Mouse (Mus musculus): Measurements from ENCODE around the gene Mapk11.

Mapk11 gene

DNA sequence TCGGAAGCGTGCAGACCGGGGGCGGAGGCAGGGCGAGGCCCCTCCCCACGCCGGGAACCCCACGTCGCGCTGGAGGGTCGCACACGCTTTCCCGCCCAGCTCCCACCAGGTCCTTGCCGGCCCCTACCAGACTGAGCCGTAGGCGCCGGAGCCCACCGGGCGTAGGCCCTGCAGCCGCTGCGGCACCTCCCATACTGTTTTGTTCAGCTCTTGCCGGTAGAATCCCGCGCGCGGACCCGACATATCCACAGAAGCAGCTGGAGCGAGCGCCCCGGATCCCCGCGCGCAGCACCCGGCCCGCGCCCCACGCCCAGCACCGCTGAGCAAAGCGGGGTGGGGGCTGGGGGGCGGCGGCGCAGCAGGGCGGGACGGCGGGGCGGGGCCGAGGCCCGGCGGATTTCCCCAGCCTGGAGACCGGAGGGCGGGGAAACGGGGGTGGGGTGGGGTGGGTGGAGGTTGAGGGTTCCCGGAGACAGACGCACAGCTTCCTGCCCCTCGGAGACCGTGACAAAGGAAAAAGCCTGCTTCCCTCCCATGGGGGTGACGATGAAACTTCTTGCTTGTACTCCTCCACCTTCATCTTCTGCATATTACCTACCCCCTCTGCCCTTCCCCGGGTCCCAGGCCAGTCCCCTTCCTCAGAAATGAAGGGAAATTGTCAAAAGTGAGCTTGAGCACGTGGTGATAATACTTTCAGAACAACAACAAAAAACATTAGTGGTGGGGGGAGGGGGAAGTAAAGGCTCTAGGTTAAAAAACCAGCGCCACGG, at the start of gene Mapk11:
TSS of gene Mapk11 (minus strand) at position 358 of the 770 bp plus-strand sequence.
- no peak for DNase-seq (ENCODE audit: low read depth, low spot score)

DNA sequence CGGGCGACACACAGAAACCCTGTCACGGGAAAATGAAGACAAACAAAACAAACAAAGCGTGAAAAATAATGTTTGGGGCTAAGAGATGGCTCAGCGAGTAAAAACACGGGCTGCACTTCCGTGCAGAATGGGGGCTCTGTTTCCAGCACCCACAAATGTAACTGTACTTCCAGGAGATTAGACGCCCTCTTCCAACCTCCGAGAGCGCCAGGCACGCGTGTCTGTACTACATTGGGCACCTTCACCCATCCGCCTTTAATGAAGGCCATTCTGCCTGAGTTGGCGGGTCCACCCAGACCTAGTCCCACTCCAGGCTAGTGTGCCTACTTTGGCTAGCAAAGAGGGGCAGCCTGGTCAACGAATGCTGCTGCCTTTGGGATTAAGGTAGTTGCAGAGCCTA, 47.6 kb upstream of the Mapk11 start:
- no peak for DNase-seq (ENCODE audit: low read depth, low spot score)

DNA sequence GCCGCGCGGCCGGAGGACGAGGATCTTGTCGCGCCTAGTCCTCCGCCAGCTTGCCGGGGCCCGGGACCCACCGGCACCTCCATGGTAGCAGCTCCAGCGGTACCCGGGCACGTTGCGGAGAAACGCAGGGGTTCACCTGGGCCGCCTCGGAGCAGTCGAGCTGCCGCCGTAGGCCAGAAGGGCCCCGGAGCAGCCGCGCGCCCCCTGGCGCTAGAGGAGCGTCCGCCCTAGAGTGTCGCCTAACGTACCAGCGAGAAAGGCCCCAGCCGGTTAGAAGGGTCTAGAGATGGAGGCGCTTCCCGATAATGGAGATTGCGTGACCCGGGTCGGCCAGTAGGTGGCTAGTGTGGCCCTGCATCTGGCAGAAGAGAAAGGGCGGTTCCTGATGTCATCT, 46.9 kb upstream of the Mapk11 start, which contains the start of gene Dennd6b:
TSS of gene Dennd6b (minus strand) at position 184 of the 394 bp plus-strand sequence.
- DNase-seq (ENCODE audit: low read depth, low spot score), result peak; percentile 93

DNA sequence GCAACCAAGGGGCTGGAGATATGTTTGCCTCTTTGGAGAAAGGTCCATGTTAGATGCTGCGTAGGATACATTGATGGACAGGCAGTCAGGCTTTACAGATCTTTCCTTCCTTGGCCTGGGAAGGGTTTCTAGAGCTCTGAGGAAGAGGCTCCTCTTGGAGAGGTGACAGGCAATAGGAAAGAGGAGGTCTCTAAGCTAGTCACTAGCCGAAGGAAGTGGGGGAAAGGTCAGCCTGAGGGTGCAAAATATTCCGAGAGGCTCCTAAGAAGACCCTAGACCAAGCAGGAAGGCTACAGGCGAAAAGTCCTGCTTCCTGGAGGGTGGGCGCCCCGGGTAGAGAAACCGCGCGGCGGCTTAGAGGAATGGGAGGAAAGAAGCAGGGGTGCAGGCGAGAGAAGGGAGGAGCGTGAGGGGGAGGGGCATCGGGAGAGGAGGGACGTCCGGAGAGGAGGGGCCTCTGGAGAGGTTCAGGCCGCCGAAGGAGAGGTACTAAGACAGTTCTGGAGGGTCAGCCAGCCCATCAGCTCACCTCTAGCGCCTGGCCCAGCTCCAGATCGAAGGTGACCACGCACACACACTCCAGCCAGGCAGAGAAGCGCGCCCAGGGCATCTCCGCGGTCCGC, 46.4 kb upstream of the Mapk11 start:
- peak; percentile 79 for DNase-seq (ENCODE audit: low read depth, low spot score)

DNA sequence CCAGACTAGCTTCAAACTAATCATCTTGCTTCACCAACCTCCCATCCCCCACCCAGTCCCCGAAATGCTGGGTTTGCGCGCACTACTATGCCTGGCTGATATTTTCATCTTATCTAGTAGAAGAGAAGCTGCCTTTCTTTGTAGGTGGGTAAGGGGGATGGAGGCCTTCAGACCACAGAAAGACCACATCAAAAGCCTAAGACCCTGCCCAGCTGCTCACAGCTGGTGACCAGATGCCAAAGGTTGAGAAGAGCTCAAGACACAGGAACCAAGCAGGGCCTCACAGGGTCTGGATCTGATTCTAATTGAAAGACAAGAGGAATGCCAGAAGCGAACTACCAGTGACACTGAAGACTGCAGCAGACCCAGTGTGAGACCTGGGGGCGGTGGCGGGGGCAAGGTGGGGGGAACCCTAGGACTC, 45.8 kb upstream of the Mapk11 start:
- DNase-seq (ENCODE audit: low read depth, low spot score), result no peak

DNA sequence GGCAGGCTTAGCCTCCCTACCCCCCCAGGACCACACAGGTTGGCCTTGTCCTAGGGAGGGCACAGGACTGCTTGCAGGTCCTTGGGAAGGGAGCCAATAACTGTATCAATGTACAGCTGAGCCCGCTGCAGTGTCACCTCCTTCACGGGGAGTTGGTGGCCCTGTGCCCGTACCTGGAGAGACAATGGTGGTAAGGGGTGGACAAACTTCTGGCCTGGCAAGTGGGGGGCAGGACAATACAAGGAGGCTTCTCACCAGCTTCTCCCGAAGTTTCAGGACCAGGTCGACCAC, 35.5 kb upstream of the Mapk11 start:
- no peak for DNase-seq (ENCODE audit: low read depth, low spot score)

DNA sequence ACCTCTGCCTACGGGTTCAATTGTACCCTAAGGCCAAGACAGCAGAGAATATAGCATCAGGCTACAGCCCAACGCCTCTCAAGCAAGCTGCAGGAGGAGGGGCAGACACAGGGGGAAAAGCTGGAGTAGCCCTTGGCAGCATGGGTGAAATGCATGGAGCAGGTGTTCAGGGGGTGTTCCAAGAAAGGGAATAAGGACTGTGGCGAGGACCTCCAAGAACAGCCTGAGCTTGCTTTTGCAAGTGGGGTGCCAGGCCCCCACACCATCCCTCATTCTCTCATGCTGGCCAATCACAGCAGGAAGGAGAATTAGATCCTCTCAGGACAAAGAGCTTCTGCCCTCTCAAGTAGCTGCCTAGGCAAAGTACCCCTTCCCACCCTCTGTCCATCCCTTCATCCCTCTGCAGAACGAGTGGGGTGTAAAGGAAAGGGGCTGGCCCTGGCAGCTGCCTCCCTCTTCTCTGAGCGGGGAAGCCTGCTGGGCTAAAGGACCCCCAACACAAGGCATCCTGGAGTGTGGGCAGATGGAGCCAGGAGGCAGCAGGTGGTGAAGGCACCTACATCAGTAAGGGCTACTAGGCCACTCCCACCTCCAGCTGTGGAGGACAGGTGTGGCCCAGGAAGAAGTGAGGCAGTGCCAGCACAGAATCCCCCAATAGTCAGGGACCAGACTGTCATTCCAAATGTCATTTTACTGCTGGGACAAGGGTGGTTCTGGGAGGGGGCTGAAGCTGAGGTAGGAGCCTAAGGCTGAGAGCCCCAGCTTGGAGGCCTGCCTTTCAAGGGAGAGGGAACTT, 34.9 kb upstream of the Mapk11 start:
- DNase-seq (ENCODE audit: low read depth, low spot score), result no peak

DNA sequence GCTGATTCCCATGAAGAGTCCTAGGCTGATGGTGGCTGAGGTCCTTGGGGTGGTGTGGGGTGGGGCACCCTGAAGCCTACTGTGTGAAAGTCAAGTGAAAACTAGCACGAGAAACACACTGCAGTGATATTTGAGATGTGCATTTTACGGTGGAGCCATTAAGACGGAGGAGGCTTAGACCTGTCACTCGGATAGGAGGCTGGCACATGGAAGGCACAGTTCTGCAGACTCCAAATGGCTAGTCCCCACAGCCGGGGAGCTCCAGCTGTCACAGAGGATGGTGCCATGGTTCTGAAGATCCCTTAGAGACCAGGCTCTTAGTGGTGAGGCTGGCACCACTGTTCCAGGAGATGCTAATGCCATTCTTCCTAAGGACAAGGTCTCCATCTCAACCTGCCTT, 33.4 kb upstream of the Mapk11 start:
- DNase-seq (ENCODE audit: low read depth, low spot score), result no peak

DNA sequence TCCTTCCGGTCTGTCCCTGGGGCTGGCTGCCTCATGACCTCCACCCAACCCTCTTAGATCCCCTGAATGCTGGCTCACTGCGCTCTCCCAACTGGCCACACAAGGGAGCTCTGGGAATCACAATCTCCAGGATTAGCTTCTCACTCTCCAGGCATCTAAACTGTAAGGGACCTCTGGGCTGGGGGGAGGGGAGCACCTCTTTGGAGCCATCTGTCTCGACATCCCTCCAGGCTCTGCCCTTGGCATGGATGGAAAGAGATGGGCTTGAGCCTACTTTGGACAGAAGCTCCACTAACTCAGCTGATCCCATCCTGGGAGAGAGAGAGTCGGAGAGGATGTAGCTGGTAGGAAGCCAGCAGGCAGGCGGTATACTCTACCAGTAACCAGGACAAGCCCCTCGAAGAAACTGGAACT, 32.9 kb upstream of the Mapk11 start:
- no peak for DNase-seq (ENCODE audit: low read depth, low spot score)

DNA sequence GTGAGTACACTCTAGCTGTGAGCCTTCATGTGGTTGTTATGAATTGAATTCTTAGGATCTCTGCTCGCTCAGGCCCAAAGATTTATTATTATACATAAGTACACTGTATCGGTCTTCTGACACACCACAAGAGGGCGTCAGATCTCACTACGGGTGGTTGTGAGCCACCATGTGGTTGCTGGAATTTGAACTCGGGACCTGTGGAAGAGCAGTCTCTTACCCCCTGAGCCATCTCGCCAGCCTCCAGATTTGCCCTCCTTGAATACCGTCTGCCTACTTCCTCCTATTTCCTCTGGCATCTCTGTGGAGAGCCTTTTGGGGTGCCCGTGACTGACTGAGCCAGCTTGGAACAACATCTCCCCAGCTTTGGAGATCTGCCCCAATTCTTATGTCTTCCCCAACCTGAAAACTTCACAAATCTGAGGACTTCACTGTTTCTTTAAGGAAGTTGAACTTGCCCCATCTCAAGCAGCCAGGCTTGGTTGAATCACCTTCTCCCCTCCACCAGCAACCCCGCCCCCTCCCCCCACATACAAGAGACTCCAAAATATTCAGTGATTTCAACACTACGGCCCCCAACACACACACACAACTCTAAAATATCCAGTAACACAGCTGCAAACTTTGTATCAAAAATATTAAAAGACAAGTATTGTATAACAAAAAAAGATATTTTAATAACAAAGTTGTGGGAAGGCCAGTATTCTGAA, 32.3 kb upstream of the Mapk11 start:
- DNase-seq (ENCODE audit: low read depth, low spot score), result no peak

DNA sequence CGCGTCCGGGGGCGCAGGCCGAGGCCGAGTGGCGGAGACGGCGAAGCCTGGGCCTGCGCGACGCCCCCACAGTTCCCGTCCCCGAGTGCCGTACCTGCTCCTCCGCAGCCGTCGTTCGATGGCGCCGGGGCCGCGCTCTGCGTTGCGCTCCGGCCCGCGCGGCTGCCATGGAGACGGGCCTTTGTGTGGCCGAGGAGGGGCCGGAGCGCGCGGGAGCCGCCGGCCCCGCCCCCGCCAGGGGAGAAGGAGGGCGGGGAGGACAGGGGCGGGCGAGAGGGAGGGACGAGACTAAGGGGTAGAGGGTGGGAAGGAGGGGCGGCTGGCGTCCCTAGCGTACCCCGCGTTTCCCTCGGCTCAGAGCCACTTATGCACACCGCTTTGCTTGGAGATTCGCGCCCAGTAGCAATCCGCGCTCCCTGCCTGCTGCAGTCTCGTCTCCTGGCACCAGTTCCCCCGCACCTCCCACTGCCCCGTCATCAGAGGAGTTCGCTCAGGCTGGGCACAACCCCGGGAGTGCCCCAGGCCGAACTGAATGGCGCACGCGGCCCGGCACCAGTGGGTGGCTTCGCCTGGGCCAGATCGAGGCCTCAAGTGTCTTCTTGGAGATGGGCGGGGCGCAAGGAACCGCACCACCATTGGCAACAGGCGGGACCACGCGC, 31.3 kb upstream of the Mapk11 start, which contains the start of gene Plxnb2:
TSS of gene Plxnb2 (minus strand) at position 218 of the 659 bp plus-strand sequence.
- peak; percentile 78 for DNase-seq (ENCODE audit: low read depth, low spot score)

DNA sequence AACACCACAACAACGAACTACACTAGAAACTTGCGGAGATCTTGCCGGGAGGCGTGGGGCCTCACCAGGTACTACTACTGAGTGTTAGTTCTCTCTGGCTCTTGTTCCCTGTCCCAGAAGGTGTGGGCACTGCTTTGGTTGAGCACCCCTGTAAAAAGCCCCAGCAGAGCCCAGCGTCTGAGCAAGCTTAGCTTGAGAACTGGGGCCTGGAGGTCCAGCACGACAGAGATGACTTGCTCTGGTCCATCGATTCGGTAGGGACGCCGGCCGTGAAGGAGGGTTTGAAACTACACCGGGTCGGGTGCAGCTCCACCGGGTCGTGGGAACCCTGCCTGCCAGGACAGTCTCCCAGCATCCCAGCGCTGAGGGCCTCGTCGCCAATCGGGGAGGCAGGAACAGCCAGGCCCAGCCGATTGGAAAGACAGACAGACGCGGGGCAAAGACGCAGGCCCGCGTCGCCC, 30.7 kb upstream of the Mapk11 start:
- DNase-seq (ENCODE audit: low read depth, low spot score), result no peak

DNA sequence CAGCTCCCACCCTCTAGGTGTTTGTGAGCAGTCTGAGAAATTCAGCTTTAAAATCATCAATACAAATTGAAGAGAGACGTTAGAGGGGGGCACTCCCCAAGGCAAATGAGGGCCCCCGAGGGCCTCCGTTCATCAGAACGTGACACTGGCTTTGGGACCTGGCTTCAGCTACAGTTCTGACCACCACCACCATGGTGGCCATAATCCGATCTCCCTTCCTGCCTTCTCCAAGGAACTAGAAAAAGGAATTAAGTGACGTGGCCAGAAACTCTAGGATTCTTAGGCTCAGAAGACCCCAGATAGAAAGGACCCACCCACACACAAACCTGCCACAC, 30.2 kb upstream of the Mapk11 start:
- no peak for DNase-seq (ENCODE audit: low read depth, low spot score)

DNA sequence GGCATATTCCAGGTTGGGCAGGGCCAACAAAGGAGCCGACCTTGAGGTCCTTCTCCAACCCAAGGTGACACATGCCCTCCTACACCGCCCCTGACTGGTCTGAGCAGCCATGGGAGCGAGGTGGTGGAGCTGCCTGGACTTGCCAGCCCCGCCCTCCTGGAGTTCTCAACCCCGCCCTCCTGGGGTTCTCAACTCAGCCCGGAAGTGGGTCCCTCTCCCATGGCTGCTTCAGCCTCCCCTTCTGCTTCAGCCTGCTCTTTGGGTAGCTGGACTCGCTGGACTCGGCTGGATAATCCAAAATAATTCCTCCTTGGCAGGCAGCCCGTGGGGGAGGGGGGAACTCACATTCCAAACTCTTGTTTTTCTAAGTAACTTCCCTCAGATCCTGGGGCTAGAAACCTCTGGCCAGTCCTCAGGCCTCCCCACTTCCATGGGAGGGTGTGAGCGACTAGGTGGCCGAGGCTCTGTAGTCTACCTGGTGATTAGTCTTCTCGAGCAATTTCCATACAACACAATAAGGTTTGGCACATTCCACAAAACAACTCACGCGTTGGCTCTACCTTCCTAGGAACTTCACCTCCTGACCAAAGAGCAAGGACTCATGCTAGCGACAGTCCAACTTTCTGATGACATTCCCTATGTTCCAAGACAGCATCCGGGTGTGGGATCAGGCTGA, 29.7 kb upstream of the Mapk11 start:
- DNase-seq (ENCODE audit: low read depth, low spot score), result no peak

DNA sequence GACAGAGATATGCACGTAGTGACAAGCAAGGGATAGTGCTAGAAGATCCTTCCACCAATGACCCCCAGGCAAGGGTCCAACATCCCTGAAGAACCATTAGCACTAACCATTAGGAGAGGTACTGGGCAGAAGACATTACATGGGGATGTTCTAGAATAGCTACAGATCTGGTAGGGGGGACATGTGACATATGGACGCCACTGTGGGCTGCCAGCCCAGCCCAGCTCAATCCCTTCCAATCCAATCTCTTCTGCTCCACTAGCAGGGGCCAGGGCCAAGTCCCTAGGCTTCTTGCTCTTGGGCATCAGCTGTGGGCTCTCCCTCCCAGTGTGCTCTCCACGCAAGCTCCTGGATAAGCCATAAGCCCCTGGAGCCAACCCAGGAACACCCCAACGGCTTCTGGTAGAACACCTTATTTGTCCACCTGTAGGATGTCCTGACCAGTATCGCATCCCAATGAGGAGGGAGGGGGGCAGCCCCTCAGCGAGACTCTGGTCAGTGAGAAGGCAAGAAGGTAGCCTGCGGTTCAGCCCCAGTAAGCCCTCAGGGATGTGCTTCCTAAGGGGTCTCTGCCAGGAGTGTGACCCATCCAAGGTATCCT, 28.9 kb upstream of the Mapk11 start:
- no peak for DNase-seq (ENCODE audit: low read depth, low spot score)

DNA sequence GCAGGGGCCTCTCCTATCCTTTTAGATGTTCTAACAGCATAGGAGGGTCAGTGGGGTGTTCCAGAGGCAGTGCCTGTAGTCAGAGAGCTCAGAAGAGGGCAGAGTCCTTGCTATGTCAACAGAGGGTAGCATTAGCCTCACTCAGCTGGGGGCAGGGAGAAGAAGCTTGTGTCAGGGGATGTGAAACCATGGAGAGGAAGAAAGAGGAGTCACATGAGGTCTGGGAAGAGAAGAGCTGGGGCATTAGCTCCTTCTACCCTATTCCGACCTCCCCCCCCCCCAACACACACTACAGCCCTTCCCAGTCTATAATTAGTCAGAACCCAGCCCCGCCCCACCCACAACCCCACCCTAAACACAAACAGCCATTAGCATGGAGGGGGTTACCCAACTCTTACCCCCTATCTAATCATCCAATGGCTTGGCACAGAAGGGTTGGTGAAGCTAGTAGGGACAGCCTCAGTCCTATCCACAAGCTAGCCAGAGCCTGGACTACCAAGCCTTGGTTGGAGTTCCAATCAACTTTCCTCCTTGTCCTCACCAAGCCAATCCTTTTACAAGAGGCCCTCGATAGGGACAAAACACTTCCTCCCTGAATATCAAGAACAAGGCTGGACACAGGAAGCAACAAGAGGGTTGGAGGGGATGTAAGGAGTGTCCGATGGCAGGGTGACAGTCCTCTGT, 28.3 kb upstream of the Mapk11 start:
- no peak for DNase-seq (ENCODE audit: low read depth, low spot score)

DNA sequence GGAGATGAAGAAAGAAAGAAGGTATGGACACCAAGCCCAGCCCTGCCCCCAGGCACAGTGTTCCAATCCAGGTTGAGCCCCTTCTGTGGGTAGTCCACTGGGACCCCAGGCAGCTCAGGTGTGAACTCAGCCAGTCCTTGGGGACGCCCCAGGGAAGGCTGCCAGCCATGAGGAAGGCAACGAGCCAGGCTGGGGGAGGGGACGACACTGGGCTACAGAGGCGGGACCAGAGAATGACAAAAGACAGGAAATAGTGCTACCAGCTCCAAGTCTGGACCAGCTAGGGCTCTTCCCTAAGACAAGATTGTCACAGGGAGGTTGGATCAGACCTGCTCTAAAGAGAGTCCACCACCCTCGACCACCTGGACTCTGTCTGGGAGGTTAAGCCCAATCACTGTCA, 27.7 kb upstream of the Mapk11 start:
- DNase-seq (ENCODE audit: low read depth, low spot score), result no peak

DNA sequence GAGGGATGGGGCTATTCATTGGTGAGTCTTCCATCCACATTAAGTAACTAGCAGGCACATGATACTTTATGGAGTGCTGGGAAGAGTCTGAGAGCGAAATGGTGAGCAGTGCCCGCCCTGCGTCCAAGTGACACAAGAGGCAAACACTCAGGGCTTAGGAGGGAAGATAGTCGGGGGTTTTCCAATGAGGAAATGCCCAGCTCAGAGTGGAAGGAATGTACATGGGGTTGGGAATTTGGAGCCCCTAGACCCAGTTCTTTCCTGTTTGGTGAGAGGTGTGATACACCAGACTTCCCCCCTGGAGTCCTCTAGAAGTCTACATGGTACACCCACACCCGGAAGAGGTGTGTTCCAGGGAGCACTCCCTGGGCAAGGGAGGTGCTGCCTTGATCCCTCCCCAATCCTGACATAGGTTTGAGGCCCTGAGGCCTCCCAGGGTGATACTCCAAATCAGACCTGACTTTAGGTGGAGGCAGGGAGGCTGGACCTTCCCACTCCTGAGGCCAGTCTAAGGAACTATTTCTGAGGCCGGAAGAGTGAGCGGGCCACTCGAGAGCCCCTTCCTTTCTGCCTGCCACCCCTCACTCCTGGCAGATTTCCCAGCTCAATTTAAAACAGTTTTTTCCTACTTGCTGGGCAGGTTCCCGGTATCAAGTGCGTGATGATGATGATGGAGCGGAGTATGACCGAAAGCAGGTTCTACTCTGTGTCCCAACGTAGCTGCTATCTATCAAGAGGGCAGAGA, 26.2 kb upstream of the Mapk11 start:
- no peak for DNase-seq (ENCODE audit: low read depth, low spot score)

DNA sequence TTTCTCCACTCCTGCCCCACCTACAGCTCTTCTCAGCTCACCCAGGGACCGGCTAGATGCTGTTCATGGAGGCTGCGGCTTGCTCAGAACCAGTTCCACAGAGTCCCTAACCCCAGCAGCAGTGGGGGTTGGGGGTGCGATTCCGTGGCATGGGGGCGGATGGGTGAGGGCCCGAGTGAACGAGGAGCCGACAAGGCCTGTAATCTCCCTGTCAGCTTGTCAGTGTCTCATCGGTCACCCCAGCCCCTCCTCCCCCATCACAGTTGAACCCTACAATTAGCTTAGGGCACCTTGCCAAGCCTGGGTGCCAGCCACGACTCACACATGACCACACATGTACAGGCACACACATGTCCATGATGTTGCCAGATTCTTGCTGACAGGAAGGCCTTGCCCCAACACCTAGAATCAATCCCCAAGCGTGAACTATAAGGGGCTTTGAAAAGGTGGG, 25.5 kb upstream of the Mapk11 start:
- no peak for DNase-seq (ENCODE audit: low read depth, low spot score)
